Comparison of ENCODE assay signal across 8 mouse cellular contexts in genomic region chr7:24610879-24611494, GRCm38 (mm10). TPM values are rescaled to one million over a fixed set of nuclear protein-coding genes. Genes with fewer than 3 reads are reported as not detected.
A peak's percentile ranks its signal among the peaks of the same experiment; 100 is the strongest.
DNase-seq lines count a peak whose midpoint lies in the region; ATAC-seq and TF ChIP-seq lines count a peak whose summit lies in the region.

No protein-coding gene starts in this region.

- H3K27ac ChIP-seq in brown adipose tissue, adult 24 weeks (replicated peaks; ENCODE audit: low read depth, low read length), result no peak overlapping the region
- no peak overlapping the region for H3K27ac ChIP-seq in hindbrain, embryonic 14.5 days
- H3K27ac ChIP-seq in limb, embryonic 13.5 days, result no peak overlapping the region
- H3K27ac ChIP-seq in midbrain, embryonic 13.5 days, result no peak overlapping the region
- H3K27ac ChIP-seq in spleen, adult 2 months (ENCODE audit: insufficient read depth, low read length), result peak overlapping the region; percentile 81

- H3K9ac ChIP-seq in hindbrain, embryonic 14.5 days, result 0 out of 2 replicates have a peak overlapping the region, but pooled peaks have one; percentile 1
- peak overlapping the region; percentile 48 for H3K9ac ChIP-seq in limb, embryonic 13.5 days
- H3K9ac ChIP-seq in midbrain, embryonic 13.5 days (replicated peaks), result no peak overlapping the region

- H3K9me3 ChIP-seq in hindbrain, embryonic 14.5 days (ENCODE audit: control insufficient read depth, low read length), result no peaks in the 10 kb centered on the region
- H3K9me3 ChIP-seq in limb, embryonic 13.5 days, result no peaks in the 10 kb centered on the region
- no peaks in the 10 kb centered on the region for H3K9me3 ChIP-seq in midbrain, embryonic 13.5 days

- peaks cover 53% of the 10 kb centered on the region for H3K27me3 ChIP-seq in hindbrain, embryonic 14.5 days (ENCODE audit: control insufficient read depth, insufficient read depth, low read length)
- H3K27me3 ChIP-seq in limb, embryonic 13.5 days, result peaks cover 68% of the 10 kb centered on the region
- peaks cover 47% of the 10 kb centered on the region for H3K27me3 ChIP-seq in midbrain, embryonic 13.5 days
- H3K27me3 ChIP-seq in spleen, adult 2 months (ENCODE audit: control insufficient read depth, insufficient read depth, low read length), result no peaks in the 10 kb centered on the region

- peak overlapping the region; percentile 58 for H3K4me3 ChIP-seq in brown adipose tissue, adult 24 weeks (ENCODE audit: insufficient read depth, low read depth, low read length)
- H3K4me3 ChIP-seq in hindbrain, embryonic 14.5 days (replicated peaks; ENCODE audit: low read length), result peak overlapping the region; percentile 22
- peak overlapping the region; percentile 42 for H3K4me3 ChIP-seq in limb, embryonic 13.5 days
- peak overlapping the region; percentile 32 for H3K4me3 ChIP-seq in midbrain, embryonic 13.5 days (replicated peaks)
- H3K4me3 ChIP-seq in spleen, adult 2 months (ENCODE audit: extremely low read depth, insufficient read depth, insufficient read length), result peak overlapping the region; percentile 91

- peak; percentile 80 for DNase-seq in ES-CJ7 (ENCODE audit: low read depth, low spot score)
- peak; percentile 95 for DNase-seq in gastrocnemius, adult 18-20 months (ENCODE audit: low spot score)
- no peak for DNase-seq in hindbrain, embryonic 14.5 days (ENCODE audit: low spot score)
- DNase-seq in spleen, adult 2 months (ENCODE audit: low read depth in 1 of 2, low spot score in 2 of 2), result peak; percentile 80 to 95
- DNase-seq in cerebellum, adult 11-12 months, result no peak

- under 1% methylated on average over 36 of the region's 36 CpGs for WGBS in hindbrain, embryonic 14.5 days
- WGBS in limb, embryonic 13.5 days, result under 1% methylated on average over 36 of the region's 36 CpGs
- WGBS in midbrain, embryonic 13.5 days, result 1% methylated on average over 36 of the region's 36 CpGs
- under 1% methylated on average over 36 of the region's 36 CpGs for WGBS in spleen, adult 2 months

- peaks cover 2% of the 10 kb centered on the region; the same call in 1 of the 2 replicates for H3K4me1 ChIP-seq in brown adipose tissue, adult 24 weeks (ENCODE audit: control insufficient read depth, insufficient read depth, insufficient read length, low read length)
- H3K4me1 ChIP-seq in hindbrain, embryonic 14.5 days (replicated peaks; ENCODE audit: control insufficient read depth, insufficient read depth, low read length), result peaks cover 12% of the 10 kb centered on the region; the same call in 1 of the 2 replicates
- peaks cover 23% of the 10 kb centered on the region for H3K4me1 ChIP-seq in limb, embryonic 13.5 days
- peaks cover 25% of the 10 kb centered on the region for H3K4me1 ChIP-seq in midbrain, embryonic 13.5 days (replicated peaks)
- peaks cover 15% of the 10 kb centered on the region for H3K4me1 ChIP-seq in spleen, adult 2 months (ENCODE audit: control insufficient read depth, insufficient read depth, insufficient read length)

- 0 out of 2 replicates have a peak, but pooled peaks have one; percentile 23 for ATAC-seq in hindbrain, embryonic 14.5 days (ENCODE audit: low FRiP score)
- 0 out of 2 replicates have a peak, but pooled peaks have one; percentile 42 for ATAC-seq in limb, embryonic 13.5 days (ENCODE audit: low FRiP score, low read depth)
- peak; percentile 37; the same call in 1 of the 2 replicates for ATAC-seq in midbrain, embryonic 13.5 days

- TF ChIP-seq POLR2A in spleen, adult 2 months (IDR thresholded peaks at IDR 0.05; ENCODE audit: low read depth, low read length), result peak; percentile 38

- no peaks in the 10 kb centered on the region for H3K36me3 ChIP-seq in hindbrain, embryonic 14.5 days (replicated peaks; ENCODE audit: control insufficient read depth, insufficient read depth)
- peaks cover 13% of the 10 kb centered on the region; the same call in 1 of the 2 replicates for H3K36me3 ChIP-seq in limb, embryonic 13.5 days
- no peaks in the 10 kb centered on the region for H3K36me3 ChIP-seq in midbrain, embryonic 13.5 days
- no peaks in the 10 kb centered on the region; the same call in 1 of the 2 replicates for H3K36me3 ChIP-seq in spleen, adult 2 months (ENCODE audit: control insufficient read depth, insufficient read depth, low read length)

- TF ChIP-seq CTCF in spleen, adult 2 months (IDR thresholded peaks at IDR 0.05; ENCODE audit: extremely low read depth, insufficient read depth, insufficient read length, insufficient replicate concordance), result no peak

- H3K4me2 ChIP-seq in hindbrain, embryonic 14.5 days (replicated peaks), result peak overlapping the region; percentile 43
- H3K4me2 ChIP-seq in limb, embryonic 13.5 days (replicated peaks), result peak overlapping the region; percentile 63
- H3K4me2 ChIP-seq in midbrain, embryonic 13.5 days (replicated peaks), result peak overlapping the region; percentile 52

RNA-seq across cellular contexts. Expression of gene Phldb3, which starts 0.4 kb away (rescaled TPM):
- polyA plus RNA-seq in brown adipose tissue, adult 24 weeks (2012; ENCODE audit: insufficient read depth, insufficient read length, missing spikeins), result 0.75 TPM in 1 of 2 replicates, not detected in the other
- under 1 TPM; 0.34 to 0.64 TPM for total RNA-seq in gastrocnemius, adult 18-20 months (2021)
- polyA plus RNA-seq in hindbrain, embryonic 14.5 days (2014; fragmentation: Nextera tagmentation; extraction: Ambion mirVana), result not detected in 2 replicates
- polyA plus RNA-seq in limb, embryonic 13.5 days (2015; fragmentation: Nextera tagmentation; extraction: Ambion mirVana), result 0.24 and 0.34 TPM in 2 replicates
- not detected in 2 replicates for polyA plus RNA-seq in midbrain, embryonic 13.5 days (2015; fragmentation: Nextera tagmentation; extraction: Ambion mirVana)
- polyA plus RNA-seq in spleen, adult 2 months (2012; rRNA removed), result 5.2 and 7.6 TPM in 2 replicates

RNA-seq across cellular contexts. Expression of gene Zfp575, which starts 23.5 kb away (rescaled TPM):
- not detected in 2 replicates for polyA plus RNA-seq in brown adipose tissue, adult 24 weeks (2012; ENCODE audit: insufficient read depth, insufficient read length, missing spikeins)
- under 1 TPM in 1 of 2 experiments, not detected in 1; 0.09 TPM for total RNA-seq in gastrocnemius, adult 18-20 months (2021)
- 10.3 and 11.4 TPM in 2 replicates for polyA plus RNA-seq in hindbrain, embryonic 14.5 days (2014; fragmentation: Nextera tagmentation; extraction: Ambion mirVana)
- polyA plus RNA-seq in limb, embryonic 13.5 days (2015; fragmentation: Nextera tagmentation; extraction: Ambion mirVana), result 5.9 and 6.2 TPM in 2 replicates
- 6.4 and 6.6 TPM in 2 replicates for polyA plus RNA-seq in midbrain, embryonic 13.5 days (2015; fragmentation: Nextera tagmentation; extraction: Ambion mirVana)
- 0.29 and 0.61 TPM in 2 replicates for polyA plus RNA-seq in spleen, adult 2 months (2012; rRNA removed)

RNA-seq across cellular contexts. Expression of gene Ethe1, which starts 23.6 kb away (rescaled TPM):
- polyA plus RNA-seq in brown adipose tissue, adult 24 weeks (2012; ENCODE audit: insufficient read depth, insufficient read length, missing spikeins), result 17.2 and 20.4 TPM in 2 replicates
- total RNA-seq in gastrocnemius, adult 18-20 months (2021), result 10 to 100 TPM; 25.5 to 29.0 TPM
- polyA plus RNA-seq in hindbrain, embryonic 14.5 days (2014; fragmentation: Nextera tagmentation; extraction: Ambion mirVana), result 25.8 and 26.4 TPM in 2 replicates
- 28.2 TPM in 2 replicates for polyA plus RNA-seq in limb, embryonic 13.5 days (2015; fragmentation: Nextera tagmentation; extraction: Ambion mirVana)
- 13.8 and 14.7 TPM in 2 replicates for polyA plus RNA-seq in midbrain, embryonic 13.5 days (2015; fragmentation: Nextera tagmentation; extraction: Ambion mirVana)
- polyA plus RNA-seq in spleen, adult 2 months (2012; rRNA removed), result 23.2 and 27.3 TPM in 2 replicates

RNA-seq across cellular contexts. Expression of gene Lypd3, which starts 25.4 kb away (rescaled TPM):
- not detected in 2 replicates for polyA plus RNA-seq in brown adipose tissue, adult 24 weeks (2012; ENCODE audit: insufficient read depth, insufficient read length, missing spikeins)
- not detected for total RNA-seq in gastrocnemius, adult 18-20 months (2021)
- 0.27 and 0.29 TPM in 2 replicates for polyA plus RNA-seq in hindbrain, embryonic 14.5 days (2014; fragmentation: Nextera tagmentation; extraction: Ambion mirVana)
- polyA plus RNA-seq in limb, embryonic 13.5 days (2015; fragmentation: Nextera tagmentation; extraction: Ambion mirVana), result 7.9 and 10.2 TPM in 2 replicates
- not detected in 2 replicates for polyA plus RNA-seq in midbrain, embryonic 13.5 days (2015; fragmentation: Nextera tagmentation; extraction: Ambion mirVana)
- not detected in 2 replicates for polyA plus RNA-seq in spleen, adult 2 months (2012; rRNA removed)

Comparison
In these comparisons a context has a peak if more than half of its experiments do, and no peak if none do; other contexts are left out.
1. DNase-seq: peak in ES-CJ7 (single experiment), gastrocnemius, adult 18-20 months (single experiment) and spleen, adult 2 months (2 of 2); none in hindbrain, embryonic 14.5 days (single experiment) and cerebellum, adult 11-12 months (single experiment).
2. H3K4me3 ChIP-seq: peak in every context shown above with its lines; median percentile 91 in spleen, adult 2 months; 58 in brown adipose tissue, adult 24 weeks; 42 in limb, embryonic 13.5 days; 32 in midbrain, embryonic 13.5 days; 22 in hindbrain, embryonic 14.5 days.
3. Peak in every context shown above with its lines, with median percentiles within 50 percentile points of each other: ATAC-seq and H3K4me2 ChIP-seq.